Mouse (Mus musculus) small intestine, adult 2 months (tissue): Measurements from ENCODE around the gene Bdh1.

Source experiments
- CTCF ChIP-seq: fragments of 200-500 bp; IDR thresholded peaks from 2 replicates; pipeline ENCODE4 v1.5.1; 2012; ENCODE audit warnings: low read depth, mild to moderate bottlenecking, control low read depth, inconsistent platforms, low read length, moderate library complexity, mixed read lengths; ENCODE audit not compliant: insufficient replicate concordance, insufficient read length; ENCODE audit errors: extremely low read depth
- POLR2A ChIP-seq: fragments of 200-500 bp; IDR thresholded peaks from 2 replicates; pipeline ENCODE4 v1.6.1; 2012; ENCODE audit warnings: low read depth, mild to moderate bottlenecking, control low read depth, inconsistent platforms, low read length, moderate library complexity

GRCm38 (mm10) chr16:31500532-31500931 lies 78.5 kb downstream of the Bdh1 start:
- TF ChIP-seq CTCF (no peak), POLR2A (no peak)
